ENCODE assay signal across 7 mouse cellular contexts in genomic region chr5:149031199-149031750, GRCm38 (mm10). TPM values are rescaled to one million over a fixed set of nuclear protein-coding genes. Genes with fewer than 3 reads are reported as not detected.
DNase-seq lines count a peak whose midpoint lies in the region; ATAC-seq and TF ChIP-seq lines count a peak whose summit lies in the region.

No protein-coding gene starts in this region.

- no peaks in the 10 kb centered on the region for H3K36me3 ChIP-seq in limb, embryonic 12.5 days
- no peaks in the 10 kb centered on the region for H3K36me3 ChIP-seq in midbrain, embryonic 13.5 days
- no peaks in the 10 kb centered on the region for H3K36me3 ChIP-seq in small intestine, adult 2 months (ENCODE audit: control insufficient read depth, insufficient read depth, low read length)

- intact Hi-C loops in gastrocnemius, postnatal 14 days (cut with DNase I; ENCODE audit: low total_unique reads), result no loop called here

- peak; percentile 75 for ATAC-seq in limb, embryonic 12.5 days (ENCODE audit: insufficient number of reproducible peaks, insufficient read depth, low FRiP score, low TSS enrichment, low read depth)
- ATAC-seq in midbrain, embryonic 13.5 days, result peak; percentile 92

- peak overlapping the region; percentile 31 for H3K4me3 ChIP-seq in limb, embryonic 12.5 days (replicated peaks)
- H3K4me3 ChIP-seq in midbrain, embryonic 13.5 days (replicated peaks), result peak overlapping the region; percentile 34
- H3K4me3 ChIP-seq in small intestine, adult 2 months (ENCODE audit: low read depth, low read length), result peak overlapping the region; percentile 62

- peak; percentile 56; the same call in 1 of the 2 replicates for TF ChIP-seq POLR2A in small intestine, adult 2 months (IDR thresholded peaks at IDR 0.05; ENCODE audit: low read depth, low read length)

- no peaks in the 10 kb centered on the region for H3K27me3 ChIP-seq in limb, embryonic 12.5 days
- no peaks in the 10 kb centered on the region for H3K27me3 ChIP-seq in midbrain, embryonic 13.5 days
- no peaks in the 10 kb centered on the region for H3K27me3 ChIP-seq in small intestine, adult 2 months (ENCODE audit: control insufficient read depth, insufficient read depth, low read length)

- H3K27ac ChIP-seq in limb, embryonic 12.5 days, result peak overlapping the region; percentile 96
- H3K27ac ChIP-seq in midbrain, embryonic 13.5 days, result peak overlapping the region; percentile 87
- peak overlapping the region; percentile 72 for H3K27ac ChIP-seq in small intestine, adult 2 months (ENCODE audit: insufficient read depth, low read depth, low read length)

- H3K4me1 ChIP-seq in limb, embryonic 12.5 days (replicated peaks), result peaks cover 39% of the 10 kb centered on the region
- H3K4me1 ChIP-seq in midbrain, embryonic 13.5 days (replicated peaks), result peaks cover 18% of the 10 kb centered on the region
- peaks cover 6% of the 10 kb centered on the region; the same call in 1 of the 2 replicates for H3K4me1 ChIP-seq in small intestine, adult 2 months (ENCODE audit: control insufficient read depth, insufficient read depth, insufficient read length, low read length)

- TF ChIP-seq CTCF in small intestine, adult 2 months (IDR thresholded peaks at IDR 0.05; ENCODE audit: extremely low read depth, insufficient read length, insufficient replicate concordance, low read depth, low read length), result no peak

- DNase-seq in adrenal gland, adult (ENCODE audit: inconsistent age in 2 of 2, low spot score in 1 of 2), result peak; percentile 79 to 92
- DNase-seq in cerebellum, postnatal 4 days (ENCODE audit: low spot score in 2 of 2), result peak; percentile 34 to 74
- peak; percentile 80 for DNase-seq in gastrocnemius, postnatal 14 days
- DNase-seq in induced T-regulatory cell, adult 2 months (ENCODE audit: low read depth), result peak; percentile 84

- H3K9ac ChIP-seq in limb, embryonic 12.5 days (replicated peaks), result peak overlapping the region; percentile 70
- peak overlapping the region; percentile 74 for H3K9ac ChIP-seq in midbrain, embryonic 13.5 days (replicated peaks)

- H3K4me2 ChIP-seq in limb, embryonic 12.5 days, result peak overlapping the region; percentile 60
- H3K4me2 ChIP-seq in midbrain, embryonic 13.5 days (replicated peaks), result peak overlapping the region; percentile 63

- 3% methylated on average over 30 of the region's 30 CpGs for WGBS in limb, embryonic 12.5 days
- 3% methylated on average over 30 of the region's 30 CpGs for WGBS in midbrain, embryonic 13.5 days
- under 1% methylated on average over 30 of the region's 30 CpGs for WGBS in small intestine, adult 2 months

- H3K9me3 ChIP-seq in limb, embryonic 12.5 days, result 0 out of 2 replicates have a peak, but pooled peaks cover 5% of the 10 kb centered on the region
- no peaks in the 10 kb centered on the region for H3K9me3 ChIP-seq in midbrain, embryonic 13.5 days

RNA-seq across cellular contexts. Expression of gene Gm42791, which starts 36.3 kb away (rescaled TPM):
- total RNA-seq in gastrocnemius, postnatal 14 days (2021), result 1 to 10 TPM; 1.1 to 1.5 TPM
- polyA plus RNA-seq in limb, embryonic 12.5 days (2016; fragmentation: Nextera tagmentation; extraction: Ambion mirVana), result 0.99 and 2.6 TPM in 2 replicates
- polyA plus RNA-seq in midbrain, embryonic 13.5 days (2015; fragmentation: Nextera tagmentation; extraction: Ambion mirVana), result 2.0 and 3.6 TPM in 2 replicates
- polyA plus RNA-seq in small intestine, adult 2 months (2012; rRNA removed), result not detected in 2 replicates

Comparison
In these comparisons a context has a peak if more than half of its experiments do, and no peak if none do; other contexts are left out.
1. Peak in every context shown above with its lines: DNase-seq, ATAC-seq, H3K4me3 ChIP-seq and H3K27ac ChIP-seq.